Mouse (Mus musculus): ENCODE results near the gene Enpep.

The Enpep gene

DNA sequence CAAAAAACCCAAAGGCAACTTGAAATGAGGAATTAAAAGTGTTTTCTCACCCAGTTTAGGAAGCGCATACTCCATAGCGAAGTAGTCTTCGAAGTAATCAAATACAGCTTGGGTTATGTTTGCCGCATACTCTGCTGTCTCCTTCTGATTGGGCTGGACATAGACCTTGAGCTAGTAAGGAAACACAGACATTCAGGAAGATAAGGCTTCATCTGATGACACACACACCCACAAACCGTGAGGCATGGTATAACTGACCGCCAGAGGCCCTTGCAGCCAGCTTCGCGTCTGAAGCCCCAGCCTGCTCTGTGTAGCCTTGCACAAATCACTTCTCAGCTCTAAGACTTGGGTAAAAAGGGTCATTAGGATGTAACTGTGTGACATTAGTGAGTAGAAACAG is 20.0 kb downstream of the Enpep start:
- no peak for DNase-seq (ENCODE audit: low spot score in 2 of 2)

DNA sequence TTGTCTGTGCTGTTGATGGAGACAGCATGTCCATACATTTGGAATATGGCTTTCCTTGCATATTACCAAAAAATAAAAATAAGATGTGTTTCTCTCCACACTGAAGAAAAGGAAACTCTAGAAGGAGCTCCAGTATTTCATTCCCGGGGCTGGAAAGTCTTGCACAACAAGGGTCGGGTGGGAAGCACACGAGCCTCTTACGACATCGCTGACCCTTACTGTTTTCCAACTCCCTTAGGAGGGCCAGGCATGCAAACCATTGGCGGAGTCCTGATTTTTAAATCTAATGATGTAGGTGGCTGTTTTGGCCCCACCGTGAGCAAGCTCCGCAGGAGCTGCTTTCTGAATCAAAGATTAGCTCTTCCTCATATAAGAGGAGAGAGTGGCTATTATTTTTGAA is 20.6 kb downstream of the Enpep start:
- no peak for DNase-seq (ENCODE audit: low spot score in 2 of 2)

DNA sequence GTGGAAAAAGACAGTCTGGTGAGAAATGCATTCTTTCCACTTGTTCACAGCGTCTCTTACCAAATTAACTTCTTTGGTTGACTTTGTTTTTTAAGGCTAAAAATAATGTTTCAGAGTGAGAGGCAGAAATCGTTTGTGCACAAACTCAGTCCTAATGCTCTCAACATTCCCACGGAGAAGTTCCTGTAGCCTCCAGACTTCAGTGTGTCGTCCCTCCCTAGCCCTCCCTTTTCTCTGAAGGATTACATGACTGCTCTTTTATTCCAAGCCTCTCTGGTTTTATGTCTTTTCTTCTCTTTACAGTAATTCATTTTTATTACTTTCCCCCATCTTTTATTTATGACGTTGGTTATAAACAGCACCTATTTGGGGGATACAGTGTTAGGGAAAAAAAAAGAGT is 22.6 kb downstream of the Enpep start:
- DNase-seq (ENCODE audit: low spot score in 2 of 2), result no peak

DNA sequence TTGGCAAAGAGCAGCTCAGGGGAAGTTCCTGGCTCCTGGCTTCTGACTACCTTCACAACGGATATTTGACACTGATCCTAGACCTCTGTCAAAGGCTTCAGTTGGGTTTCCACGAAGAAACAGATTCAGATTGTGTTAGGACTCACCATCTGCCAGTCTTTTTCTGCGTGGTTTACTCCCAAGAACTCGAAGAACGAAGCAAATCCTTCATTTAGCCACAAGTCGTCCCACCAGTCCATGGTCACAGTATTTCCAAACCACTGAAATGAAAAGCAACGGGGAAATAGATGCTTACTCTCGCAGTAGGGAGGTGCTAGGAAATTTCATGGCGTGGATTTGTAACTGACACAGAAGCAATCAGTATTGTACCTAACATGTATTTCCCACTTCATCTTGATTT is 23.6 kb downstream of the Enpep start:
- peak; percentile 29 to 50 for DNase-seq (ENCODE audit: low spot score in 2 of 2)

DNA sequence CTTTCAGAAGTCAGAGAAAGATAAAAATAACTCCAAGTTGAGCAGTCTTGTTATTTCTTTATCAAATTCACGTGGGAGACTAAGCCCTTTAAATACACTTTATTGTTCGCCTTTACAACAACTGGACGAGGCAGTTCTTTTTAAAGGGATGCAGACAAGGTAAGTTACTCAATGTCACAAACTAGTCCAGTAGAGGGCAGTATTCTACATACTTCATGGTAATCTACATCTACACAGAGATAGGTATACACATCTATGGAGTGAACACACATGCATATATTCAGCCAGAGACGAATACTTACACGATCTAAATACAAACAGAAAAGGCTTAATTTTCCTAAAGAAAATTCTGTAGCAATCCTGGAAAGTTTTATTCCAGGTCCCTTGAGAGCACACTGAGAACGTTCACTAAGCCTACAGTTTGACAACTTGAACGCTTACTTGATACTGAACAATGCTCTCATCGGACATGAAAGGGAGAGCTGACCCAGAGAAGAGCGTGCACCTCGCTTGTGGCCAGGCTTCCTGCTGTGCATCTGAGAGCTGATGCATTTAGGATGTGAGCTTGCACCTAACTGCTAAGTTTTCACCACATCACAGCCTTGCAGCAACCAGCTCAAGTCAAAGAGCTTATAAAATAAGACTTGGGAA is 24.3 kb downstream of the Enpep start:
- no peak for DNase-seq (ENCODE audit: low spot score in 2 of 2)

DNA sequence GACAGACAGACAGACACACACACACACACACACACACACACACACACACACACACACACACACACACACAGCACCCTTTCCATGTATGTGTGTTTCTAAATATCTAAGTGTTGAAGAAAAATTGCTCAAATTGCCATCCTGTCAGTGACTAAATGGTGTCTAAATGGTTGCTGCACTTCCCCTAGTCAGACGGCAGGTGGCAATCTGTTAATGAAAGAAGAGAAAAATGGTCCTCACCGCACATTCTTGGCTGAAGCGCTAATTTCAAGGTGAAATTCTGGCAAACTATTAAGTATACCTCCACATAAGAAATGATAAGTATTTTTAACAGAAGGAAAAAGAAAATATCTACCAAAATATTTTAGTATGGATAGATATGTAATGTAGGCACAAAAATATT is 28.6 kb downstream of the Enpep start:
- DNase-seq (ENCODE audit: low spot score in 2 of 2), result peak; percentile 64 to 67

DNA sequence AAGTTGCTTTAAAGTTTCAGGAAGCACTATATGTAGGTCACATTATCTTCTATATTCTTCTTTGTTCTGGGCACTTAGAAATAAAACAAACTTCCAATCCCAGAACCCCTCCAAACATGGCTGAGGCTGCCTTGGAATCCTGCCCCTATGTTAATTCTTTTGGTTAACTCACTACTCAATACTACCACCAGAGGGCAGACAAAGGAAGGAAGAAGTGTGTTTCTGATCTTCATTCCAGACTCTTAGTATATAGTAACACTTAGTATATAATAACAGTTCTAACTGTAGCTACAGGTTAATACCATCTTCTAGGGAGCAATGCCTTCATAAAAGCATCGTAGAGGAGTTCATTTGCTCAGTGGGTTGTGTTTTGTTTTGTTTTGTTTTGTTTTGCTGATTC is 32.6 kb downstream of the Enpep start:
- DNase-seq (ENCODE audit: low spot score in 2 of 2), result no peak

DNA sequence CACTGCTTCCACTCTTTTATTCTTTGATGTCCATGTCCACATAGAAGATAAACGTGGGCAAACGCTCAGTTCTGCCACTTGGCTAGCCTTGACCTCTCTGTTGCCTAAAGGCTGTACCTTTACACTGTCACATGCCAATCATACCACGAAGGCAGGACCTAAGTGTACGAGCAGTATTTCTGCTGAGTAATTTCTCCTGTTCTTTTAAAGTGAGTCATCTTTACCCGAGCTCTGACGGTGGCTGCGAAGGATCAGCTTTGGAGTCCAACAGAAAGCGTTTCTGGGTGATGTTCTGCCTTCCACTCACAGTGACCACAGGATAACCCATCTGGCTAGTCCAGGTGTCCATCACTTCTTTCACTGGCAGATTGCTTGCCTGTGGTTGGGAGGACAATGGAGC is 33.9 kb downstream of the Enpep start:
- DNase-seq (ENCODE audit: low spot score in 2 of 2), result no peak

DNA sequence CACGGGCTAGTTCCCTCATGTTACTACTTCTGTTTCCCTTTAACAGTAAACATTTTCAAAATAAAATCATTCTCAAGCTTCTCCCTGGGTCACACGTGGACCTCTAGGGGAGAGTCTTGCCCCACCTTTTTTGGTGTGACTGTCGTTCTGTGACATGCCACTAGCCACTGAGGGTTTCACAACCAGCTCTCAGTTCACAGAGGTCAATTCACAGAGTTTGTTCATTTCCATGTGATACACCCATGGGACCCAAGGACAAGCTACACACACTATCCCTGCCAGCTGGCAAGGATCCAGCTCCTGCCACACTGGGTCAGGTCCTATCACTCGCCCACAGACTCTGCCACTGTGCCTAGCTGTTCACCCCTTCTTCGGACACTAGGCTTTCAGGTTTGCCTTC is 35.5 kb downstream of the Enpep start:
- DNase-seq (ENCODE audit: low spot score in 2 of 2), result no peak

DNA sequence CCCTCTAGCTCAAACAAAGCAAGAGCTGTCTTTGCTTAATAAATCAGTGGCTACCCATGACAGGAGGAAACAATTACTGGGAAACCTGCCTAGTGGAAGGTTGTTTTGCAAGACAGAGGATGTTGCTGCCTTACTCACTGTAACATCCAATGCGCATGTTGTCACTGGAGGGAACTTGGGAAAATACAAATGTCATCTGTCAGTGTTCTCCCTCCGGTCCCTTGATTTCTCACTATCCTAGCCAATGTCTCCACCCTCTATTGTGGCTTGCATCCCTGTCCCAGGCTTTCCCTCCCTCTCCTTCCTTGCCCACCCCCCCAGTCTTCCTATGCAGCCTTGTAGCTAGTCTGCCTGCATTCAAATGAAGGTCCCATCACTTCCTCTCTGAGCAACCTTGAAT is 36.6 kb downstream of the Enpep start:
- DNase-seq (ENCODE audit: low spot score in 2 of 2), result no peak

DNA sequence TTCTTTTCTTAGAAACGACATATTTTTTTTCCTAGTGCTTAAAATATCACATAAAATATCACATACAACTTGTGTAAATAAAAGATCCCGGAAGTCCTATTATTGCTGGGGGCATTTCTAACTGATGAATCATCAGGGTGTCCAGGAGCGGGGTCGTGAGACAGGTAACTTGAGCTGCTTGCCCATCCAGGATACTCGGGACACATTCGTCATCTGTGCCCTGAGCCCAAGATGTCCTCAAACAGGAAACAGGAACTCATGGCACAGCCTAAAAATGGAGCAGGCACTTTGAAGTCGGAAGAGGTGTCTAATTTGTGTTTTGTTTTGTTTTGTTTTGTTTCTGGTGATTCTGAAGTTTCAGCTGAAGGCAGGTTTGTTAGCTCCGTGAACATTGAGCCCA is 43.0 kb downstream of the Enpep start:
- DNase-seq (ENCODE audit: low spot score in 2 of 2), result no peak

DNA sequence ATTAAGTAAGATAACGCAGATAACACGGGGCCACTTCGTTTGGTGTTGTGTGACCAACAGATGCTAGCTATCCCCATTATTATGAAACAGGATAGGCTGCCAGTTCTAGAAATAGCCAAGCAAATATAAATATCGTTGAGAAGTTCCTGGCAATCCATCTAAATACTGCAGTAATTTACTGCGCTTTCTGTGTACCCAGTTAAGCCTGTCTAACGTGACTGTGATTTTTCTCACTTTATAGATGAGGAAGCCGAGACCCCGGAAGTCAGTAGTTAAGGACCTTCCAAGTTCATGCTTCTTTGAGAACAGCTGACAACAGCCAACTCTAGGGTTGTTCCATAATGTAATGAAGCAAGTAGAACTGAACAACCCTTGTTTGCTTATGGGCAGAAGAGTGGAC is 45.4 kb downstream of the Enpep start:
- no peak for DNase-seq (ENCODE audit: low spot score in 2 of 2)

DNA sequence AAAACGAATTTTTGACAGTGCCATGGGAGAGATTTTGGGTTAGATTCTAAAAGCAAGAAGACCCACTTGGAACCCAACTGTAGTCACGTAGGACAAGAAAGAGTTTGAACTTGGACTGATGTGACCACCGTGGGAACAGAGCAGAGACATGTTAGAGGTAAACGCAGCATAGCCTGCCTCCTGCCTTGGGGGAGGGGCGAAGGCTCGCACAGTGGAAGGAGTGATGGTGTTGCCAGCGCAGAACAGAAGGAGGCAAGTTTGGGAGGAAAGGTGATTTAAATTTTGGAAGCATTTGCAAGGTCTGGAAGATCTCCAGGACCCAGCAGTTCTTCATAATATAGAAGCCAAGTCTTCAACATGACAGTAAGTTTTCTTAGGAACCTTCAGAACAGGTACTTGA is 46.1 kb downstream of the Enpep start:
- DNase-seq (ENCODE audit: low spot score in 2 of 2), result no peak

DNA sequence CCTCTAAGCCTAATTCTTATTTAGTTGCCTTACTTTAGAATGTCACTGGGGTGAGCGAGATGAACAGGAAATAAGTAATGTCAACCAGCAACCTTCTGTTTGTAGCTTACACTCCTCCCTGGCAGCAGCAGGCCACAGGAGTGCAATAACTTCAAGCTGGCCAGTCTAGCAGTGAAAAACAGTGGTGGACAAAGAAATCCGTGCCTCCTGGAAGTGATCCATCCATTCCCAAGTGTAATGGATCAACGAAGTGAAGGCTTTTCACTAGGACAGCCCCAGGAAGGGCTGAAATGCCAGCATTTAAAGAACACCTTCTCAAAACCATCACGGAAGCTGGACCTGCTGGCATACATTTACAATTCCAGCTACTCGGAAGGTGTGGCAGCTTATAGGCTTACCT is 48.2 kb downstream of the Enpep start:
- DNase-seq (ENCODE audit: low spot score in 2 of 2), result no peak

DNA sequence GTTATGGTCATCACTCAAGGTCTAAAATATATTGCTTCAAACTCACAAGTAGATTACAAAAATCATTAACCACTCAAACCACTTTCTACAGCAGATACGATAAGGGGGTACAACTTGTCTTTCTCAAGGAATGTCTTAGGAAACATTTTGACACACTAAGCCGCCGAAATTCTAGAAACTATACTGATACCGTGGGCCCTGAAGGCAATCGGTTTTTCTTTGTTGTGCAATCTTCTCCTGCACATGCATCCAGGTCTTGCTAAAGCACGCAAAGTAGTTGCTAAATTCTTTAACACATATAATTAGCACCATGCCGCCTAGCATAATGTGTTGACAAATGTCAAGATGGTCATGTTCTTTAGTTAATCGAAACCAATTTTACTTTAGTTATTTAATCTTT is 53.1 kb downstream of the Enpep start:
- DNase-seq (ENCODE audit: low spot score in 2 of 2), result no peak

DNA sequence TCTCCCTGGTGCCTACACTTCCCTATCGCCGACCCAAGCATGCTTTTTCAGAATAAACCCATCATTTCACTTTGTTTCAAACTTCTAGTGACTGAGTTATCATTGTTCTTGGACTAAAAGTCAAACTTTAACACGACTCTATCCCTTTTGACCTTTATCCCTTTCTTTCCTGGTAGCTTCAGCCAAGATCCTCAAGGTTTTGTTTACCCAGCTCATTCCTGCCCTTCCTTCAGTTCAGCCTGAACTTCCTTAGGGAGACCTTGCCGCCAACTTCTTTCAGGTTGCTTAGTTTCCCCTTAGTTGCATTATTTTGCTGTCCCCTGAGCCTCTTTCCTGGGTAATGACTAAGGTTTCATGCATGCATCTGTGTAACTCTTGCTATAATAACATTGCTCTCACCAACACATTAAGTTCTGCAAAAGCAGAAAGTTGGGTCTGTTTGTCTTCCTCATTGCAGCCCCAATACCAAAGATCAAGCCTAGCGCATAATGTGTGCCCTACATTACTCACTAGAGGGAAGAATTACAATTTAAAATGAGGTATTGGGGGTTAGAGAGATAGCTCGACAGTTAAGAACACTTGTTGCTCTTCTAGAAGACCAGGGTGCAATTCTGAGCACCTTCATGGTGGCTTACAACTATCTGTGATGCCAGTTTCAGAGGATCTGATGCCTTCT is 59.2 kb downstream of the Enpep start:
- DNase-seq (ENCODE audit: low spot score in 2 of 2), result no peak

DNA sequence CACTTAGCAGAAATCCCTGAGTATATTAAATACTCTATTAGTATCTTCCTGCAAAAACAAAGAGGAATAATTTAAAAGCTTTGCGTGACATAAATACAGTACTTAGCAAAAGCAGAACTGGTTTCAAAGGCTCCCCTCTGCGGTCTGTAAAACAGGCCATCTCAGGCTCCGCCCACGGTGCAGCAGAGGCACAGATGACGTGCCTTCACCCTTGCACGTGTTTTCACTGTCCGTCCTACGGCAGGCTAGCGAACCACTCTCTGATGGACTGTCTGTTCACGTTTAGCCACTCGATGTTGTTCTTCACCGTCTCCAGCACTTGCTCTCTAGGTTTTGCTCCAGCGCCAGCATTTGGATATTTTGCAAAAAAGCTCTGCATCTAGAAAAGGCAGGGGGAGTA is 62.5 kb downstream of the Enpep start:
- DNase-seq (ENCODE audit: low spot score in 2 of 2), result no peak

DNA sequence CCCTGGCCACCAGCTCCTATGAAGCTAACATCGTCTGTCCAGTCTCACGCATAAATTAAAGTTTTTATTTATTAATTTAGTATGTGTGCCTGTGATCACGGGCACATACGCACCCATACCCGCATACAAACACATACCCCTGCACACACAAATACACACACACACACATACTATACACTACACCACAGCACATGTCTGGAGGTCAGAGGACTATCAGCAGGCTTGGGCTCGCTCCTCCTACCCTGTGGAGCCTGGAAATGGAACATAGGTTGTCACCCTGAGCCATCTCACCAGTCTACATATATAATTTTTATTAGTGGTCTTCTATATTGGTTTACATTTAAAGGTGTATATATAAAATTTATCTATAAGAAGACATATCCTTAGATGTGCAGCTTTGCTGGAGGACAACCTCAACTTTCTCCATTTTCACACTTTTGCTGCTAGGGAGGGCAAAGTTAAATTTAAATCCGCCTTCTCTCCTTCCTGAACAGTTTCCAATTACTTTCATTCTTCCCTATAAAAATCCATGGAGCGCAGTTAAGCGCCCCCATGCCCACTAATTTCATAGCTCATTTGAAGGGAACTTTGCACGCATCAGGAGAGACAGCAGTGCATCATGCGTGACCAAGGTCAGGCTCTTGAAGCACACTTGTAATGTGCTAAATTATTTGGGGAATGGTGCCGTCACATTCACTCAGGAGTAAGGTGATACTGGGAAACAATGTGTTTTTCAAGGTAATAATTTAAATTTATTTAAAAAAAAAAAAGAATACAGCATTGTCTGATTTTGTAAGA is 63.4 kb downstream of the Enpep start:
- no peak for DNase-seq (ENCODE audit: low spot score in 2 of 2)

DNA sequence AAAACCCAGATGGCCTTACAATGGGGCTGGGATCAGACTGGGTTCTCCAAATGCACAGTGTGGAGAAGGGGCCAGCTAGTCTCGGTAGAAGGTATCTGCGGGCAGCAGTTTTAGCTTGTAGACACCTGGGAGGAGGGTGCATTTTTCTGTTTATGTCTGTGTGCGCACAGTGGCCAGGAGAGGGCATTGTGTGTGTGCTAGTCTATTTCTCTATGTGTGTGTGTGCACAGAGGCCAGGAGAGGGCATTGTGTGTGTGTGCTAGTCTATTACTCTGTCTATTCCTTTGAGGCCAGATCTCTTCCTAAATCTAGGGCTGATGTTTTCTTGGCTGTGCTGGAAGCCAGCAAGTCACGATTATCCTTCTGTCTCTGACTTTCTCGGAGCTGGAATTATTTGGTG is 74.0 kb downstream of the Enpep start:
- no peak for DNase-seq (ENCODE audit: low spot score in 2 of 2)

DNA sequence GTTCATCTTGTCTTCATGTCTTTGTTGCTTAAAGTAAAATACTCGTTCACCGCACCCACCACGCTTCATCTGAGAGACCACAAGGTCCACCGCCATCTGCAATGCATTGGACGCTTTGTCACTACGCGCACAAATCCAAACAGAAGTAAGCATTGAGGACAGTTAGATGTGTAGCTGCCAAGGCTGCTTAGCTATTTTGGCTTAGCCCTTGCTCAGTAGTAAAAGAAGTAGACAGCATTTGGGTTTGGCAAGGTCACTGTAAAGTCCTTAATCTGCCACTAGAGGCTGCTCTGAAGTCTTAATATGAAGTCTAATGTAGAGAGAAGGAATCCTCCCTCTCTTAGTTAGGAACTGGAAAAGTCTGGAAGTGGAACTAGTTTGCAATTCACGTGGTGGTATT is 75.8 kb downstream of the Enpep start:
- DNase-seq (ENCODE audit: low spot score in 2 of 2), result no peak

DNA sequence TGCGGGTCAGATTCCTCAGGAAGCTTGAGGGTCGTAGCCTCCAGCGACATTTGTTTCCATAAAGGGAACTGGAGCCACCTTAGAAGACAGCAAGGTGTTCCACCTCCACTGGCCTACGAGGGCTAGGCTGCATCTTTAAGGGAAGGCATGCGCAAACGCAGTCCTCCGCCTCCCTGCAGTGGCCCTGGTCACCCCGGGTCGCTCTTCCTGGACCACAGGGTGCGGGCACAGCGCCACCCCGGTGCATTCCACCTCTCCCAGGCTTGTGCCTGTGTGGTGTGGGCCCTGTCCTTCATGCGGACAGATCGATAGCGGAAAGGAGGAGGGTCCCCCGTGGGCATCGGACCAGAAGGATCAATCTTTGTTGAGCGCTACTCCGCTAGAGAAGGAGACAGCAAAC is 76.2 kb downstream of the Enpep start:
- DNase-seq (ENCODE audit: low spot score in 2 of 2), result no peak

DNA sequence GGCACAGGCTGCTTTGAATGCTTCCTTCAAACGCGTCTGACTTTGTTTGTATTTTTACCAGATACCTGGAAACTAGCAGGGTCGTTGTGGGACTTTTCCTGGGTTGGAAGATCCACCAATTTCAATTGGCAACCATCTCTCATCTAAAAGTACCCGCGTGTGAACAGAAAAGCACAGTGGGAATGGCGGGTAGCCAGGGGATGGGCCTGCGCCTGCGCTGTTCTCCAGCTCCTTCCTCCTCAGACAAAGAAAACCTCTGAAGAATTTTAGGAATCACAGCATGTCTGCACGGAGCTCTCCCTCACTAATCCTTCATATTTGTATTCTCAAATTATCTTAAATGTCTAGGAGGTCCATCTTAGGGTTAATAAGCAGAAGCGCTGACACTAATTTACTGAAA is 78.3 kb downstream of the Enpep start:
- DNase-seq (ENCODE audit: low spot score in 2 of 2), result peak; percentile 27 to 52

DNA sequence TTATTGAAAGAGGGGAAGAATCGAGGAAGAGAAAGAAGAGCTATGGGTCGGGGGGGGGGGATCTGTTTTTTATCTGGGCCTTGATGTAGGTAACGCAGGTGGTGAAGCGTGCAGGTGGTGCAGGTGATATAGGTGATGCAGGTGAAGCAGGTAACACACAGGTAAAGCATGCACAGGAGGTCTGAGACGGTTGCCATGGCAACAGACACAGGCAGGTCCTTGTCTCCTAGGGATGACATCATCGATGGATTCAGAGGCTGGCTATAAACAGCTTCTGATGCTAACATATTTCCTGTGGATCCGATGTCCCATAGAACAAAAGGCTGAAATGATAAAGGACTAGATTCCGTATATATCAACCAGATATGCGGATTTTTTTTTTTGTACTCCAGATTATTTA is 81.5 kb downstream of the Enpep start:
- DNase-seq (ENCODE audit: low spot score in 2 of 2), result no peak
